Mouse (Mus musculus) kidney, postnatal 0 days (tissue): Measurements from ENCODE around the gene Hdac5. TPM values are rescaled to one million over a fixed set of nuclear protein-coding genes. Genes with fewer than 3 reads are reported as not detected.

Experiments used
- ATAC-seq: fragments of 200-750 bp; cut with Nextera tagmentation; replicated peaks from 2 replicates; pipeline ENCODE4 v1.8.0; 2017; ENCODE audit warnings: low read depth, moderate number of reproducible peaks, moderate TSS enrichment, moderate library complexity; ENCODE audit not compliant: low FRiP score
- DNase-seq: peaks from one replicate; pipeline ENCODE4 v3.0.0-alpha.2; 2016; ENCODE audit warnings: low spot score
- H3K27ac ChIP-seq: fragments of 300-500 bp; sonication (generic); 2 replicates; pipeline ENCODE4 v1.5.1; 2014; ENCODE audit warnings: mild to moderate bottlenecking
- H3K27me3 ChIP-seq: fragments of 300-500 bp; sonication (generic); 2 replicates; pipeline ENCODE4 v1.6.1; 2014; ENCODE audit warnings: low read length, mixed read lengths; ENCODE audit not compliant: insufficient read depth
- H3K36me3 ChIP-seq: fragments of 300-500 bp; sonication (generic); 2 replicates; pipeline ENCODE4 v1.6.1; 2014; ENCODE audit warnings: low read length, mixed read lengths; ENCODE audit not compliant: insufficient read depth
- H3K4me1 ChIP-seq: fragments of 300-500 bp; sonication (generic); replicated peaks from 2 replicates; pipeline ENCODE4 v1.6.1; 2014; ENCODE audit warnings: antibody characterized with exemption, low read length, mixed read lengths; ENCODE audit not compliant: insufficient read depth
- H3K4me2 ChIP-seq: fragments of 300-500 bp; sonication (generic); 2 replicates; pipeline ENCODE4 v1.6.1; 2014; ENCODE audit warnings: mild to moderate bottlenecking, low read length, moderate library complexity, mixed read lengths
- H3K4me3 ChIP-seq: fragments of 300-500 bp; sonication (generic); replicated peaks from 2 replicates; pipeline ENCODE4 v1.5.1; 2014; ENCODE audit warnings: low read depth, low read length
- H3K9ac ChIP-seq: fragments of 300-500 bp; sonication (generic); 2 replicates; pipeline ENCODE4 v1.6.1; 2014; ENCODE audit warnings: low read depth, low read length
- H3K9me3 ChIP-seq: fragments of 300-500 bp; sonication (generic); replicated peaks from 2 replicates; pipeline ENCODE4 v1.6.1; 2016; ENCODE audit warnings: low read length, inconsistent platforms, mixed read lengths
- CTCF ChIP-seq: IDR thresholded peaks from 2 replicates; pipeline ENCODE4 v1.5.1; 2016; ENCODE audit warnings: antibody characterized with exemption, low read depth, mild to moderate bottlenecking, moderate library complexity
- WGBS: fragments of 180-500 bp; shearing (Covaris S2); extraction: QIAGEN DNeasy Blood & Tissue Kit; methylation state at CpG from one replicate; pipeline ENCODE4 v1.1.7; 2014; 5-methylcytosine and 5-hydroxymethylcytosine counted together
- microRNA-seq: library from miRNA; unstranded; fragments of <30 nt; microRNA quantifications from one replicate; pipeline ENCODE4, GENCODE M21; 2016
- polyA plus RNA-seq: library from polyadenylated mRNA; unstranded; fragments of >200 nt; fragmentation: Nextera tagmentation; extraction: Ambion mirVana; gene quantifications from 2 replicates; pipeline ENCODE4 v1.2.1, GENCODE M21; 2015

Gene Hdac5
- polyA plus RNA-seq, 1 experiment from 2014 or later: 39.3 TPM

- no peak for DNase-seq
- TF ChIP-seq CTCF: no peak
- H3K4me3 ChIP-seq: peak overlapping the region; percentile 26; the same call in 1 of the 2 replicates
- no peak overlapping the region for H3K9ac ChIP-seq
- WGBS: 6% methylated on average over 16 of the region's 16 CpGs
- peaks cover 9% of the 10 kb centered on the region; the same call in 1 of the 2 replicates for H3K4me1 ChIP-seq
- H3K27me3 ChIP-seq: peaks cover 36% of the 10 kb centered on the region
- no peak for ATAC-seq
- H3K9me3 ChIP-seq: no peaks in the 10 kb centered on the region
- no peaks in the 10 kb centered on the region for H3K36me3 ChIP-seq
- H3K4me2 ChIP-seq: peak overlapping the region; percentile 51
- no peak overlapping the region for H3K27ac ChIP-seq
Measured at GRCm38 (mm10) chr11:102146005-102146404, 84.0 kb downstream of the Hdac5 start.

- Histone ChIP-seq H3K4me1 (peaks cover 9% of the 10 kb centered on the region; the same call in 1 of the 2 replicates), H3K4me2 (peak within 1 kb of the TSS; percentile 51), H3K27me3 (peaks cover 36% of the 10 kb centered on the region), H3K9ac (no peak within 1 kb of the TSS), H3K9me3 (no peaks in the 10 kb centered on the region), H3K27ac (no peak within 1 kb of the TSS), H3K36me3 (no peaks in the 10 kb centered on the region), H3K4me3 (peak within 1 kb of the TSS; percentile 26)
- ATAC-seq: no peak
- WGBS: 1% methylated on average over 50 of the region's 50 CpGs
- TF ChIP-seq CTCF: no peak
- no peak for DNase-seq
Measured at GRCm38 (mm10) chr11:102145471-102146001, 84.4 kb downstream of the Hdac5 start, which contains the start of gene Nags. Nags (plus strand) TSS chr11:102145513.

GRCm38 (mm10) chr11:102144957-102145470 is 85.0 kb downstream of the Hdac5 start:
- no peak for ATAC-seq
- Histone ChIP-seq H3K4me1 (peaks cover 9% of the 10 kb centered on the region; the same call in 1 of the 2 replicates), H3K27ac (no peak overlapping the region), H3K9ac (no peak overlapping the region), H3K4me2 (peak overlapping the region; percentile 51), H3K27me3 (peaks cover 36% of the 10 kb centered on the region), H3K9me3 (no peaks in the 10 kb centered on the region), H3K4me3 (peak overlapping the region; percentile 26), H3K36me3 (no peaks in the 10 kb centered on the region)
- no peak for DNase-seq
- no peak for TF ChIP-seq CTCF
- WGBS: 30% methylated on average over 13 of the region's 13 CpGs

Small RNA genes within 50 kb of the gene (microRNA-seq; reads per million reads assigned to microRNA genes)
- not detected for gene Mir8101

Other genes with a start within 250 kb of the Hdac5 start
- not detected in 2 replicates for gene Cfap97d1, start 245.9 kb downstream of the Hdac5 start, polyA plus RNA-seq
- gene Dusp3, start 243.2 kb downstream of the Hdac5 start, polyA plus RNA-seq: 51.7 and 57.9 TPM in 2 replicates
- 3.5 and 4.2 TPM in 2 replicates for gene Mpp3, start 201.7 kb downstream of the Hdac5 start, polyA plus RNA-seq
- 2.8 and 2.9 TPM in 2 replicates for gene Cd300lg, start 188.7 kb downstream of the Hdac5 start, polyA plus RNA-seq
- gene Mpp2, start 141.7 kb downstream of the Hdac5 start, polyA plus RNA-seq: 8.8 and 9.3 TPM in 2 replicates
- gene Ppy, start 128.8 kb downstream of the Hdac5 start, polyA plus RNA-seq: not detected in 2 replicates
- gene Pyy, start 122.3 kb downstream of the Hdac5 start, polyA plus RNA-seq: not detected in 2 replicates
- not detected in 2 replicates for gene Nags, start 84.7 kb downstream of the Hdac5 start, polyA plus RNA-seq
- 25.0 and 28.6 TPM in 2 replicates for gene Tmem101, start 73.8 kb downstream of the Hdac5 start, polyA plus RNA-seq
- gene Lsm12, start 44.9 kb downstream of the Hdac5 start, polyA plus RNA-seq: 111 and 123 TPM in 2 replicates
- gene G6pc3, start 40.5 kb downstream of the Hdac5 start, polyA plus RNA-seq: 41.4 and 43.6 TPM in 2 replicates
- 6.3 and 9.2 TPM in 2 replicates for gene BC030867, start 18.7 kb upstream of the Hdac5 start, polyA plus RNA-seq
- gene Asb16, start 38.6 kb upstream of the Hdac5 start, polyA plus RNA-seq: 0.09 TPM in 1 of 2 replicates, not detected in the other
- gene Tmub2, start 54.8 kb upstream of the Hdac5 start, polyA plus RNA-seq: 46.1 and 49.1 TPM in 2 replicates
- 9.6 and 9.7 TPM in 2 replicates for gene Atxn7l3, start 66.5 kb upstream of the Hdac5 start, polyA plus RNA-seq
- 75.5 and 80.8 TPM in 2 replicates for gene Ubtf, start 89.6 kb upstream of the Hdac5 start, polyA plus RNA-seq
- 7.4 and 8.0 TPM in 2 replicates for gene Slc4a1, start 136.0 kb upstream of the Hdac5 start, polyA plus RNA-seq
- 7.0 and 9.2 TPM in 2 replicates for gene Rundc3a, start 163.2 kb upstream of the Hdac5 start, polyA plus RNA-seq
- 352 and 383 TPM in 2 replicates for gene Slc25a39, start 177.8 kb upstream of the Hdac5 start, polyA plus RNA-seq
- 191 and 209 TPM in 2 replicates for gene Grn, start 200.1 kb upstream of the Hdac5 start, polyA plus RNA-seq
- 5.9 and 6.4 TPM in 2 replicates for gene Fam171a2, start 217.5 kb upstream of the Hdac5 start, polyA plus RNA-seq
- 12.1 and 12.9 TPM in 2 replicates for gene Itga2b, start 240.0 kb upstream of the Hdac5 start, polyA plus RNA-seq